Mouse (Mus musculus): ENCODE measurements around the gene Cpeb4.

GRCm38 (mm10) chr11:31899166-31899565 is 27.2 kb downstream of the Cpeb4 start:
- TF ChIP-seq TAL1 (IDR thresholded peaks at IDR 0.05; ENCODE audit: low read length) (no peak), GATA1 (IDR thresholded peaks at IDR 0.05; ENCODE audit: low read length) (no peak)
